Mouse (Mus musculus): ENCODE data around the gene Il31ra.

DNA sequence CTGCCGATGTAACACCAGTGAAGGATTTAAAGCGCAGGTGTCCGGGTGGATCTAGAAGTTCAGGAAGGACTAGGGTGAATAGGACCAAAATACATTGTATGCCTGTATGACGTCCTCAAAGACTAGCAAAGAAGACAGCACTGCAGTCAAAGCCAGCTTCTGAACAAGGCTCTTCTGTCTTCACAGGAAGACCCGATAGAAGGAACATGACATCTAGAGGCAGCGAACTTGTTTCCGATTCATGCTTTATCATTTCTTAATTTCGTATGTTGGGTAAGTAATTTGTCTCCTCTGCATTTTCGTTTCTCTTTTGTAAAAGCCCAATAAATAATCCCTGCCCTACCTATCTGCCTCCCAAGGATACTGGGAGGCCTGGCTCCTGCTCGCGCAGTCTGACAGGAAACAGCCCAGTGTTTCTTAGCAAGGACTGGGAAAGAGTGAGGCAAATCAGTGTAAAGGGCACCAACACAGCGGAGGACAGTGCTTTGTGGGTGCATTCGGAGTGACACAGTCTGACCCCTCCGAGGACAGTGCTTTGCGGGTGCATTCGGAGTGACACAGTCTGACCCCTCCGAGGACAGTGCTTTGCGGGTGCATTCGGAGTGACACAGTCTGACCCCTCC, 121.6 kb downstream of the Il31ra start:
- no peak for TF ChIP-seq EP300 (IDR thresholded peaks at IDR 0.05; ENCODE audit: low read depth)
- TF ChIP-seq CTCF (IDR thresholded peaks at IDR 0.05; ENCODE audit: low read depth), result no peak
